Mouse (Mus musculus) kidney, embryonic 15.5 days (tissue): ENCODE measurements at regions not wholly inside any gene's neighbourhood (a gene's known extent, or its start where the extent isn't known, plus 50 kb on each side); places are given as distances from the start of the nearest gene placed in this dataset.

Experiments used
- ATAC-seq: fragments of 200-750 bp; cut with Nextera tagmentation; replicated peaks from 2 replicates; pipeline ENCODE4 v1.8.0; 2017; ENCODE audit warnings: moderate TSS enrichment; ENCODE audit not compliant: low FRiP score
- H3K27ac ChIP-seq: fragments of 300-500 bp; sonication (generic); 2 replicates; pipeline ENCODE4 v1.5.1; 2015; ENCODE audit warnings: mild to moderate bottlenecking, inconsistent platforms
- H3K27me3 ChIP-seq: fragments of 300-500 bp; sonication (generic); 2 replicates; pipeline ENCODE4 v1.6.1; 2015; ENCODE audit warnings: inconsistent platforms
- H3K36me3 ChIP-seq: fragments of 300-500 bp; sonication (generic); 2 replicates; pipeline ENCODE4 v1.6.1; 2015; ENCODE audit warnings: inconsistent platforms
- H3K4me1 ChIP-seq: fragments of 300-500 bp; sonication (generic); 2 replicates; pipeline ENCODE4 v1.6.1; 2015; ENCODE audit warnings: inconsistent platforms
- H3K4me2 ChIP-seq: fragments of 300-500 bp; sonication (generic); 2 replicates; pipeline ENCODE4 v1.6.1; 2015; ENCODE audit warnings: moderate library complexity, mild to moderate bottlenecking, inconsistent platforms
- H3K4me3 ChIP-seq: fragments of 300-500 bp; sonication (generic); replicated peaks from 2 replicates; pipeline ENCODE4 v1.5.1; 2015; ENCODE audit warnings: mild to moderate bottlenecking, inconsistent platforms
- H3K9ac ChIP-seq: fragments of 300-500 bp; sonication (generic); 2 replicates; pipeline ENCODE4 v1.6.1; 2015; ENCODE audit warnings: mild to moderate bottlenecking, inconsistent platforms
- H3K9me3 ChIP-seq: fragments of 300-500 bp; sonication (generic); replicated peaks from 2 replicates; pipeline ENCODE4 v1.6.1; 2016; ENCODE audit warnings: inconsistent platforms
- WGBS: fragments of 180-500 bp; shearing (Covaris S2); methylation state at CpG from one replicate; pipeline ENCODE4 v1.1.7; 2015; ENCODE audit warnings: mixed read lengths; 5-methylcytosine and 5-hydroxymethylcytosine counted together

- H3K27me3 ChIP-seq, result no peaks in the 10 kb centered on the region
- no peak overlapping the region for H3K27ac ChIP-seq
- H3K4me2 ChIP-seq, result no peak overlapping the region
- H3K9ac ChIP-seq, result no peak overlapping the region
- no peaks in the 10 kb centered on the region for H3K9me3 ChIP-seq
- H3K4me1 ChIP-seq, result peaks cover 8% of the 10 kb centered on the region
- no peak for ATAC-seq
- WGBS, result 48% methylated on average over 5 of the region's 5 CpGs
- no peaks in the 10 kb centered on the region for H3K36me3 ChIP-seq
- H3K4me3 ChIP-seq, result no peak overlapping the region
These were observed 368.5 kb downstream of the Tns1 start for GRCm38 (mm10) chr1:73755791-73756190.

- no peak overlapping the region for H3K9ac ChIP-seq
- ATAC-seq, result no peak
- no peak overlapping the region for H3K4me2 ChIP-seq
- H3K4me3 ChIP-seq, result no peak overlapping the region
- no peak overlapping the region for H3K27ac ChIP-seq
- H3K4me1 ChIP-seq, result peaks cover 8% of the 10 kb centered on the region
- H3K36me3 ChIP-seq, result no peaks in the 10 kb centered on the region
- no peaks in the 10 kb centered on the region for H3K9me3 ChIP-seq
- WGBS, result 77% methylated on average over 2 of the region's 2 CpGs
- no peaks in the 10 kb centered on the region for H3K27me3 ChIP-seq
These were observed 369.3 kb downstream of the Tns1 start for GRCm38 (mm10) chr1:73754928-73755327.

GRCm38 (mm10) chr1:73753157-73753556 is 371.1 kb downstream of the Tns1 start:
- Histone ChIP-seq H3K9ac (no peak overlapping the region), H3K4me3 (no peak overlapping the region), H3K9me3 (no peaks in the 10 kb centered on the region), H3K4me1 (peaks cover 4% of the 10 kb centered on the region), H3K27me3 (no peaks in the 10 kb centered on the region), H3K36me3 (no peaks in the 10 kb centered on the region), H3K4me2 (no peak overlapping the region), H3K27ac (no peak overlapping the region)
- WGBS, result 89% methylated on average over 2 of the region's 2 CpGs
- ATAC-seq, result no peak

- no peak overlapping the region for H3K4me2 ChIP-seq
These were observed 375.5 kb downstream of the Tns1 start for GRCm38 (mm10) chr1:73748702-73749101.

GRCm38 (mm10) chr1:73744555-73745234 is 379.6 kb downstream of the Tns1 start:
- H3K27ac ChIP-seq, result peak overlapping the region; percentile 76
- H3K4me1 ChIP-seq, result peaks cover 15% of the 10 kb centered on the region
- 72% methylated on average over 4 of the region's 4 CpGs for WGBS
- H3K9ac ChIP-seq, result no peak overlapping the region
- H3K4me2 ChIP-seq, result no peak overlapping the region
- no peaks in the 10 kb centered on the region for H3K27me3 ChIP-seq
- H3K4me3 ChIP-seq, result no peak overlapping the region
- ATAC-seq, result peak; percentile 34; the same call in 1 of the 2 replicates
- H3K36me3 ChIP-seq, result no peaks in the 10 kb centered on the region
- no peaks in the 10 kb centered on the region for H3K9me3 ChIP-seq

More at GRCm38 (mm10) chr1:73748702-73749101, 375.5 kb downstream of the Tns1 start:
- no peak overlapping the region for H3K9ac ChIP-seq
- H3K36me3 ChIP-seq, result no peaks in the 10 kb centered on the region
- ATAC-seq, result no peak
- no peaks in the 10 kb centered on the region for H3K27me3 ChIP-seq
- H3K4me1 ChIP-seq, result peaks cover 12% of the 10 kb centered on the region
- H3K9me3 ChIP-seq, result no peaks in the 10 kb centered on the region
- no peak overlapping the region for H3K4me3 ChIP-seq
- H3K27ac ChIP-seq, result 0 out of 2 replicates have a peak overlapping the region, but pooled peaks have one; percentile 33

- Histone ChIP-seq H3K4me2 (no peak overlapping the region), H3K4me3 (no peak overlapping the region), H3K27me3 (no peaks in the 10 kb centered on the region), H3K27ac (peak overlapping the region; percentile 76), H3K36me3 (no peaks in the 10 kb centered on the region), H3K4me1 (peaks cover 15% of the 10 kb centered on the region), H3K9me3 (no peaks in the 10 kb centered on the region), H3K9ac (no peak overlapping the region)
- 11% methylated on average over 6 of the region's 6 CpGs for WGBS
- peak; percentile 87 for ATAC-seq
These were observed 380.3 kb downstream of the Tns1 start for GRCm38 (mm10) chr1:73743737-73744554.

- ATAC-seq, result 0 out of 2 replicates have a peak, but pooled peaks have one; percentile 56
- H3K27ac ChIP-seq, result no peak overlapping the region
- H3K9ac ChIP-seq, result no peak overlapping the region
- no peak overlapping the region for H3K4me2 ChIP-seq
- H3K4me3 ChIP-seq, result no peak overlapping the region
- no peaks in the 10 kb centered on the region for H3K36me3 ChIP-seq
- no peaks in the 10 kb centered on the region for H3K27me3 ChIP-seq
- no peaks in the 10 kb centered on the region for H3K9me3 ChIP-seq
- no peaks in the 10 kb centered on the region for H3K4me1 ChIP-seq
These were observed 387.2 kb downstream of the Tns1 start for GRCm38 (mm10) chr1:73737083-73737482.

- Histone ChIP-seq H3K4me2 (no peak overlapping the region), H3K36me3 (no peaks in the 10 kb centered on the region), H3K27me3 (no peaks in the 10 kb centered on the region), H3K9me3 (no peaks in the 10 kb centered on the region), H3K9ac (no peak overlapping the region), H3K4me1 (no peaks in the 10 kb centered on the region), H3K27ac (no peak overlapping the region), H3K4me3 (no peak overlapping the region)
- ATAC-seq, result no peak
- WGBS, result 82% methylated on average over 1 of the region's 1 CpGs
These were observed 395.9 kb downstream of the Tns1 start for GRCm38 (mm10) chr1:73728377-73728776.

GRCm38 (mm10) chr1:73727781-73728180 is 396.5 kb downstream of the Tns1 start:
- ATAC-seq, result no peak

GRCm38 (mm10) chr1:73726658-73727057 is 397.6 kb downstream of the Tns1 start:
- ATAC-seq, result no peak
- H3K27me3 ChIP-seq, result no peaks in the 10 kb centered on the region
- H3K4me2 ChIP-seq, result no peak overlapping the region
- no peaks in the 10 kb centered on the region for H3K9me3 ChIP-seq
- H3K4me3 ChIP-seq, result no peak overlapping the region
- WGBS, result 86% methylated on average over 2 of the region's 2 CpGs
- no peaks in the 10 kb centered on the region for H3K4me1 ChIP-seq
- no peaks in the 10 kb centered on the region for H3K36me3 ChIP-seq
- H3K9ac ChIP-seq, result no peak overlapping the region
- H3K27ac ChIP-seq, result no peak overlapping the region

More at GRCm38 (mm10) chr1:73727781-73728180, 396.5 kb downstream of the Tns1 start:
- Histone ChIP-seq H3K27ac (no peak overlapping the region), H3K9ac (no peak overlapping the region), H3K27me3 (no peaks in the 10 kb centered on the region), H3K9me3 (no peaks in the 10 kb centered on the region), H3K4me3 (no peak overlapping the region), H3K36me3 (no peaks in the 10 kb centered on the region), H3K4me2 (no peak overlapping the region), H3K4me1 (no peaks in the 10 kb centered on the region)

- Histone ChIP-seq H3K27ac (no peak overlapping the region), H3K36me3 (no peaks in the 10 kb centered on the region), H3K9ac (no peak overlapping the region), H3K27me3 (no peaks in the 10 kb centered on the region), H3K4me1 (no peaks in the 10 kb centered on the region), H3K4me3 (no peak overlapping the region), H3K9me3 (no peaks in the 10 kb centered on the region), H3K4me2 (no peak overlapping the region)
- WGBS, result 92% methylated on average over 1 of the region's 1 CpGs
- no peak for ATAC-seq
These were observed 398.8 kb downstream of the Tns1 start for GRCm38 (mm10) chr1:73725486-73725885.

- H3K4me1 ChIP-seq, result no peaks in the 10 kb centered on the region
- no peaks in the 10 kb centered on the region for H3K9me3 ChIP-seq
- no peak overlapping the region for H3K27ac ChIP-seq
- H3K36me3 ChIP-seq, result no peaks in the 10 kb centered on the region
- ATAC-seq, result no peak
- H3K4me2 ChIP-seq, result no peak overlapping the region
- no peaks in the 10 kb centered on the region for H3K27me3 ChIP-seq
- no peak overlapping the region for H3K4me3 ChIP-seq
- WGBS, result 71% methylated on average over 2 of the region's 2 CpGs
- no peak overlapping the region for H3K9ac ChIP-seq
These were observed 399.7 kb downstream of the Tns1 start for GRCm38 (mm10) chr1:73724551-73724950.
